Mouse (Mus musculus) C2C12 (cell line): ENCODE data around the gene Gucy2e. TPM values are rescaled to one million over a fixed set of nuclear protein-coding genes. Genes with fewer than 3 reads are reported as not detected.
A peak's percentile ranks its signal among the peaks of the same experiment; 100 is the strongest.

Experiments used
- H3K27me3 ChIP-seq: one replicate; pipeline ENCODE4 v1.6.1; 2011; ENCODE audit not compliant: control insufficient read depth, insufficient read depth, insufficient read length
- H3K36me3 ChIP-seq: one replicate; pipeline ENCODE4 v1.6.1; 2011; ENCODE audit not compliant: control insufficient read depth, insufficient read depth
- H3K4me3 ChIP-seq: one replicate; pipeline ENCODE4 v1.5.1; 2011; ENCODE audit warnings: mild to moderate bottlenecking, control low read depth; ENCODE audit not compliant: poor library complexity, insufficient read depth, severe bottlenecking
- H3K79me2 ChIP-seq: one replicate; pipeline ENCODE4 v1.6.1; 2011; ENCODE audit not compliant: control insufficient read depth, insufficient read depth
- H3K79me3 ChIP-seq: one replicate; pipeline ENCODE4 v1.6.1; 2011; ENCODE audit warnings: low read depth, control low read depth
- H3ac ChIP-seq: one replicate; pipeline ENCODE3; 2011; ENCODE audit warnings: low read depth; ENCODE audit not compliant: control insufficient read depth, insufficient read length
- CEBPB ChIP-seq: IDR thresholded peaks from one replicate; pipeline ENCODE4 v1.6.1; 2011; ENCODE audit warnings: low read depth, mild to moderate bottlenecking, control low read depth, moderate library complexity
- CTCF ChIP-seq: IDR thresholded peaks from one replicate; pipeline ENCODE4 v1.5.1; 2011; ENCODE audit not compliant: control insufficient read depth, insufficient read depth, insufficient read length
- FOSL1 ChIP-seq: IDR thresholded peaks from one replicate; pipeline ENCODE4 v1.8.0; 2011; ENCODE audit warnings: mild to moderate bottlenecking, low read length; ENCODE audit not compliant: poor library complexity, insufficient read depth, severe bottlenecking
- MAX ChIP-seq: IDR thresholded peaks from one replicate; pipeline ENCODE4 v1.6.1; 2011; ENCODE audit warnings: mild to moderate bottlenecking, control low read depth
- MYOD1 ChIP-seq: IDR thresholded peaks from one replicate; pipeline ENCODE4 v1.6.1; 2011; ENCODE audit warnings: low read depth; ENCODE audit not compliant: control insufficient read depth, insufficient read length
- MYOG ChIP-seq: IDR thresholded peaks from one replicate; pipeline ENCODE4 v1.6.1; 2011; ENCODE audit not compliant: control insufficient read depth, insufficient read length; ENCODE audit errors: extremely low read depth
- USF1 ChIP-seq: IDR thresholded peaks from one replicate; pipeline ENCODE4 v1.6.1; 2011; ENCODE audit warnings: low read depth, mild to moderate bottlenecking, control low read depth, moderate library complexity
- polyA plus RNA-seq: library from polyadenylated mRNA; unstranded; fragments of >200 nt; fragmentation: generic; extraction: Trizol; gene quantifications from one replicate; pipeline ENCODE4 v1.2.1, GENCODE M21; 2012; ENCODE audit warnings: missing spikeins

Gucy2e gene
- polyA plus RNA-seq, 1 experiment, result not detected

GRCm38 (mm10) chr11:69250106-69250505, 13.3 kb upstream of the Gucy2e start:
- no peaks in the 10 kb centered on the region for H3K27me3 ChIP-seq
- H3K79me2 ChIP-seq, result no peaks in the 10 kb centered on the region
- H3K36me3 ChIP-seq, result no peaks in the 10 kb centered on the region
- H3K4me3 ChIP-seq, result no peak overlapping the region
- TF ChIP-seq MYOG, result no peak
- TF ChIP-seq CTCF, result no peak
- no peak for TF ChIP-seq FOSL1
- H3ac ChIP-seq, result no peak overlapping the region
- no peaks in the 10 kb centered on the region for H3K79me3 ChIP-seq

GRCm38 (mm10) chr11:69249131-69249530, 12.3 kb upstream of the Gucy2e start:
- no peaks in the 10 kb centered on the region for H3K36me3 ChIP-seq
- H3ac ChIP-seq, result no peak overlapping the region
- H3K79me3 ChIP-seq, result no peaks in the 10 kb centered on the region

GRCm38 (mm10) chr11:69245643-69246042, 8.8 kb upstream of the Gucy2e start:
- Histone ChIP-seq H3K4me3 (no peak overlapping the region), H3ac (no peak overlapping the region), H3K79me3 (no peaks in the 10 kb centered on the region), H3K79me2 (no peaks in the 10 kb centered on the region), H3K36me3 (no peaks in the 10 kb centered on the region), H3K27me3 (no peaks in the 10 kb centered on the region)
- TF ChIP-seq CTCF (no peak), MAX (no peak)

More at GRCm38 (mm10) chr11:69249131-69249530, 12.3 kb upstream of the Gucy2e start:
- Histone ChIP-seq H3K79me2 (no peaks in the 10 kb centered on the region), H3K4me3 (no peak overlapping the region), H3K27me3 (no peaks in the 10 kb centered on the region)
- TF ChIP-seq MAX (no peak), CEBPB (no peak), FOSL1 (no peak)

GRCm38 (mm10) chr11:69244911-69245310, 8.1 kb upstream of the Gucy2e start:
- TF ChIP-seq MYOG (no peak), CTCF (peak; percentile 6), CEBPB (no peak), USF1 (no peak), MAX (no peak), MYOD1 (no peak)
- H3K79me2 ChIP-seq, result no peaks in the 10 kb centered on the region

GRCm38 (mm10) chr11:69236061-69236925, 543 bp downstream of the Gucy2e start:
- no peaks in the 10 kb centered on the region for H3K36me3 ChIP-seq
- no peak overlapping the region for H3K4me3 ChIP-seq
- H3K79me3 ChIP-seq, result no peaks in the 10 kb centered on the region
- peaks cover 11% of the 10 kb centered on the region for H3K27me3 ChIP-seq
- TF ChIP-seq USF1 (no peak), CEBPB (no peak), MYOD1 (no peak), MAX (no peak), MYOG (no peak), CTCF (no peak), FOSL1 (no peak)
- no peaks in the 10 kb centered on the region for H3K79me2 ChIP-seq
- H3ac ChIP-seq, result no peak overlapping the region

More at GRCm38 (mm10) chr11:69244911-69245310, 8.1 kb upstream of the Gucy2e start:
- Histone ChIP-seq H3ac (no peak overlapping the region), H3K27me3 (no peaks in the 10 kb centered on the region), H3K36me3 (no peaks in the 10 kb centered on the region), H3K4me3 (no peak overlapping the region), H3K79me3 (no peaks in the 10 kb centered on the region)

GRCm38 (mm10) chr11:69235285-69236060, 1.4 kb downstream of the Gucy2e start:
- Histone ChIP-seq H3K79me3 (no peaks in the 10 kb centered on the region), H3K27me3 (peaks cover 11% of the 10 kb centered on the region), H3K36me3 (no peaks in the 10 kb centered on the region), H3K4me3 (no peak overlapping the region), H3ac (peak overlapping the region; percentile 57), H3K79me2 (no peaks in the 10 kb centered on the region)
- TF ChIP-seq FOSL1, result no peak
- TF ChIP-seq CTCF, result no peak
- no peak for TF ChIP-seq USF1
- TF ChIP-seq MYOD1, result no peak
- no peak for TF ChIP-seq CEBPB
- TF ChIP-seq MAX, result no peak
- TF ChIP-seq MYOG, result no peak
